Mouse (Mus musculus) frontal cortex, postnatal 14 days (tissue): ENCODE data around the gene Efl1.

Source experiments
- DNase-seq, 2 experiments: peaks; one replicate each; pipeline ENCODE4 v3.0.0; 2022; ENCODE audit warnings: low spot score in 2 of 2

Efl1 gene

GRCm38 (mm10) chr7:82648353-82649080 lies at the start of gene Efl1, which contains the start of gene Saxo2:
Efl1 (plus strand) TSS chr7:82648614.
Saxo2 (minus strand) TSS chr7:82648528.
- peak; percentile 94 to 96 for DNase-seq

- no peak for DNase-seq
These were observed 46.4 kb upstream of the Efl1 start for GRCm38 (mm10) chr7:82602008-82602407.

- no peak for DNase-seq
These were observed 43.0 kb upstream of the Efl1 start for GRCm38 (mm10) chr7:82605425-82605824.

DNA sequence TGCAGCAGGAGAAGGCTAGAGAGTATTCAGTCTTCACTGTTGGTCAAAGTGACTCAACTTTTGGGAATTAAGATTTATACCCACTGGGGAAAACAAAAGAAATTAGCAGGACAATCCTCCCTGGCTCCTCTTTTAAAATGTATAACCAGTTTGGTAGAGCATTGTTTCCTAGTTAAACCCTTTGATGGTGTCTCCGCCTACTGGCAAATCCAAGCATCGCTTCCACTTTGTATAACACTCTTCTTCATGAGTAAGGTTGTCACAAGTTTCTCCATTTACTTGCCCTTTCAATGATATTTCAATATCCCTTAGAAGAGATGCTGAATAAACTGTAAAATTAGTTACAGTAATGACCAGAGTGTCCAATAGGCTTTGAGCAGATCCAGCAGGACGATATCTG lies 38.8 kb upstream of the Efl1 start:
- peak in 1 of 2 experiments; percentile 12 for DNase-seq

DNA sequence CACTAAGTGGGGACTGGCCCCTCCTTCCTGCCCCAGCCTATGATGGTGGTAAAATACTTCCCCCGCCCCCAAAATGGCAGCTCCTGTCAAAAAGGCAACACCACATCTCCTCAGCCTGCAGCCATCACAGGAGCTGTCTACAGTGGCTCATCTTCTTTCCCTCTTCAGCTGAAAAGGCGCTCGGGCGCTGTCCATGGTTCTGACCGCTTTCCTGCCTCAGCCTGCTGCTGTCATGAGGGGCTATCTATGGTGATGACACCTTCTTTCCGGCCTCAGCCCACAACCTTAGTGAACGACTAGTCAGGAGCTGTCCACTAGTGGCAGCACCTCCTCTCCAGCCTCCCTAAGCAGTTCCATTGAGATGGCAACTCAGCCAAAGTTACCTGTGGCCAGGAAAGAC lies 23.1 kb upstream of the Efl1 start:
- no peak for DNase-seq

DNA sequence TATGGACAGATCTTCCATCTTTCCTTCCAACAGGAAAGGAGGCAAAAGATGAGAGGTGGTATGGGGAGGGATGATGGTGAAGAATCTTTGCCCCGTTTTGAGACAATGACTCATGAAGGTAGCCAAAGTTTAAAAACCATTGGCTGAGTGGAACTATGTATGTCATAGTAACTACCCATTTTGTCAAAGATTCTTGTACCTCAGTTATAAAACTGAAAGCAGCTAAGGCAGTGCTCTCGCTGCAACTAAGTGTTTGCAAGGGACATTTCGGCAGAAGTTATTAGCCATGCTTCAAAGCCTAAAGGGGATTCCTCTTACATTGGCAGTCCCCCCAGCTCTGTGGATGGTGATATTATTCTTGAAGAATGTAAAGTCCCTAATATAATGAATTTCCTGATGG lies 1.2 kb upstream of the Efl1 start:
- DNase-seq, result no peak

DNA sequence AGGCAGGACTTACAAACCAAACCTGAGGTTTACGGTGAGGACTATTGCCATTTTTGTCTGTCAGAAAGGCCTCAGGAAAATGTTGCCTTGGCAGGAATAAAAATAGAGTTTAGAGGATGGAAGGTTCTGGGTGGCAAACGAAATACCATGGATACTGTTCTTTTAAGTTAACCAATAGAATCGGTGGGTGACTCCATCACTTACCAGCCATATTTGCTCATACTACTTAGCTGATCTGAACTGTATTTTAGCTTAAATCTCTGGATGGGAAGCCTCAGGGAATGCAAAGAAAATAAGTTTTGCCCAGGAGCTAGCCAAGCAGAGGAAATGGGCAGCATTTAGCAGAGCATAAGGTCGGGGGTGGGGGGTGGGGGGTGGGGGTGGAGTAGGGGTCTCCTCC lies 505 bp upstream of the Efl1 start:
- no peak for DNase-seq

DNA sequence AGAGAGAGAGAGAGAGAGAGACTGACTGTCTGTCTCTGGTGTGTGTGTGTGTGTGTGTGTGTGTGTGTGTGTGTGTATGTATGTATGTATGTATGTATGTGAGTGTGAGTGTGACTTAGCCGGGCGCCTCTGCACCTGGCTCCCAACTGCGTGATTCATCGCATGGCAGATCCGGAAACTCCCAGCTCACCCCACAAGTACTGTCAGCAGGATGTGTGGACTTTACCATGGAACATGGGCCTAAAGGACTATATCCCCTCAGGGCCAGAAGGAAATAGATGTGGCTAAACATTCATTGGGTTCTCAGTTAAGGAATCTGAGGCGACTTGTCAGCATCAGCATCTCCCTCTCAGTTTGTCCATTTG lies 649 bp downstream of the Efl1 start:
- DNase-seq, result no peak

DNA sequence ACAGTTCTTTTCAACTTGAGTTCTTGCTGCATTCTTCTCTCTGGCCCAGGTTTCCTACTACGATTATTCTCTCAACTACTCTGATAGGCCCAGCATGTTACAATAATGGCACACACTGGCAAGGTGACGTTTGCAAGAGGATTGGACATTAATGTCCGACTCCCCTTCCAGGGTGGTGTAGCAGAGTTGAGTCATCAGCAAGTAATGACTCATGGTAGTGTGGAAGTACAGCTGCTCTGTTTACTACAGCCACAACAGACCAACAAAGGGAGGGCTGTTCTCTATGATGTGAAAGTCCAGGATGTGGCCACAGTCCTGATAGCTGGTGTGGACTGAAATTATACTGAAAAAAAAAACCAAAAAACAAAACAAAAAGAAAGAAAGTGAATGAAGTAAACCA lies 16.2 kb downstream of the Efl1 start:
- DNase-seq, result no peak

GRCm38 (mm10) chr7:82676001-82676400 lies 27.6 kb downstream of the Efl1 start:
- DNase-seq, result no peak

- no peak for DNase-seq
These were observed 28.4 kb downstream of the Efl1 start for GRCm38 (mm10) chr7:82676834-82677233.

- no peak for DNase-seq
These were observed 31.5 kb downstream of the Efl1 start for GRCm38 (mm10) chr7:82679901-82680300.

DNA sequence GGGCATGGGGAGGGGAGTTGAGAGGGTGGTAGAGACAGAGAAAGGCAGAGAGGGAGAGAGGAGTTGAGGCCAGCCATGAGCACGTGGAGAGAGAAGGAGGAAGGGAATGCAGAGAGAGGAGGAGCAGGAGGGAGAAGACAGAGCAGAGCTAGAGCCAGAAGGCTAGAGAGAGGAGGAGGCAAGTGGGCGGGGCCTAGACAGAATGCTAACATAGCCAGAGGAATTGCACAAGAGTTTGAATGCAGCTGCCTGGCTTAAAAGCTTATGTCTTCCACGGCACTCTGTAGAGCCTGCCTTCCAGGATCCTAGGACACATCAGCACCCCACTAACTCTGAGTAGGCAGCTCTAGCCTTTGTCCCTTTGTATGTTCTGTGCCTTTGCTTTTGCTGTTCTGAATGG lies 40.3 kb downstream of the Efl1 start:
- DNase-seq, result no peak

- no peak for DNase-seq
These were observed 42.8 kb downstream of the Efl1 start for GRCm38 (mm10) chr7:82691021-82691738.

DNA sequence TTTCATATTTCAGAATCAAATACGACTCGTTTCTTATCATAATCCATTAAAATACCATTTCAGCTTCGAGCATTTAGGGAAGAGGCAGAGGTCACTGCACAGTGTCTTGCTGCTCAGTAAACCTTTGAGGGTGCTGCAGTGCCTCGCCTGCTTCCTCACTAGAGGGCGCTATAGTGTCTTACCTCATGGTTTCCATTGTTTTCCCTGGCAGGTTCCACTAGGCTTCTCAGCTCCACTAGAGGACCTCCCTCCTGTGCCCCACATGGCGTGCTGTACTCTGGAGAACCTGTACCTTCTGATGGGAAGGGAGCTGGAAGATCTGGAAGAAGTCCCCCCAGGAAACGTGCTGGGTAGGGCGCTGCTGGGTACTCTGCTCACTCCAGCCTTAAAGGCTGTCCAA lies 49.3 kb downstream of the Efl1 start:
- DNase-seq, result no peak

- DNase-seq, result no peak
These were observed 50.6 kb downstream of the Efl1 start for GRCm38 (mm10) chr7:82698968-82699367.

DNA sequence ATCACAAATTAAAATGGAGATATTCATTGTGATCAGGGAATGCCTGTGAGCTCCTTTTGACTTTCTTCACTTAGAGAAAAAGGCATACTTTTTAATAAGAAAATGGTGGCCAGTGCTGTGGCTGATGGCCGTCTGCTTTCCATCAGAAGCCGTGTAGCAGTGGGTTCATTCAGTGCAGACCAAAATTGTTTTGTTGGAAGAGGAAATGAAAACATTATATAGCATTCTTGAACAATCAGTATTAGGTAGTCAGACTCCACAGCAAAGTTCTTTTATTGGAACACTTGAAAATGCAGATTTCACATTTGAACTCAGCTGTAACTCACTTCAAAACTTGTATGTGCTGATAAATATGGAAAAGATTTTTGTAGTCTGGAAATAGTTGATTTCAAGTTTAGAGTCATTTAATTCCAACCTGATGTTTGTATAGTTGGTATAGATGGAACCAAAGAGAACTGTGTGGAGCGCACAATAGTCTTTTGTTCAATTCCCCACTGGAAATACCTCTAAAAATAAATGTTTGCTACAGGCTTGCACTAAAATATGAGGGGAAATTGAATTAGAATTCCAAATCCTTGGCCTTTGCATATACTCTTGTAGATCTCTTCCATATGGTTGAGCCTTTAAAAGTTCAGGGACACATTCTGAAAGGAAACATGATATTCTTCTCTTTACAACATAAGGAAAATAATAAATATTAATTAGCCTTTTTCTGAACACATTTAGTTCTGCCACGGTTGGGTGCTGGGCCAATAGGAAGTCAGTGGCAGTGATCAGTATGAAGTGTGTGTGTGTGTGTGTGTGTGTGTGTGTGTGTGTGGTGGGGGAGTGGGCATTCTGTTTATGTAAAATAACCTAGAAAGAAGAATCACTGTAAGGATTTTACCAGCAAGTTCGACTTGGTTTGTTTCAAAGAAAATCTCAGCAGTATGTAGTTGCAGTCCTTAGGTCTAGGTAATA lies 54.2 kb downstream of the Efl1 start:
- no peak for DNase-seq

GRCm38 (mm10) chr7:82709172-82709571 lies 60.8 kb downstream of the Efl1 start:
- no peak for DNase-seq

DNA sequence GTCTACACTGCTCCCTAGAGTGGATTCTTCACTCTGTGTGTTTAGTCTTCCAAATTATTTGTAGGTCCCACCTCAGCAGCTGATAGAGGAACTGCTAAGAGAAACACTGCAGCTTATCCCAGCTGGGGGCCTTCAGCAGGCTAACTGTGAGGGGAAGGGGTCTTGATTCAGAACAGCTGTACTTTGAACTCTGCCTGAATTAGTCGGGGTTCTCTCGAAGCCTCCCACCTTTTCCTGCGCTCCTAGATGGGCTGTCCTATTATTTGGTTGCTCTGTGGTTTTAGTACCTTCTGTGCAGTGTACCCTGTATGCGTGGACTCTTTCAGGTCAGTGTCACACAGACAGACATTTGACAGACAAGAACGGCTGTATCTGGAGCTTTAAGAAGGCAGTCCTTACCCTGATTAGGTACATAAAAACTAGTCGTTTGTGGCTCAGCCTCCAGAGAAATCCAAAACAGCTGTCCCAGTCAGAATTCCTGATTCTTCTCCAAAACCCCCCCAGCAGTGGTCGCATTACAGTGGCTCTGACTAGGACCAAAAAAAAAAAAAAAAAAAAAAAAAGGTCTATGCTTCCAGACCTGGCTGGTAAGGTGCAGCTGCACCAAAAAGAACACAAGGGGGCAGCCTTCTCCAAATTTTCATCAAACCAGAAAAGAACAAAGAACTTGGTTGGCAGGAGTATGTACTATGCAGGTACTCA lies 66.9 kb downstream of the Efl1 start:
- DNase-seq, result peak in 1 of 2 experiments; percentile 31

- no peak for DNase-seq
These were observed 67.6 kb downstream of the Efl1 start for GRCm38 (mm10) chr7:82715912-82716601.

- no peak for DNase-seq
These were observed 70.9 kb downstream of the Efl1 start for GRCm38 (mm10) chr7:82719285-82719684.
